In the genomic region with DNA sequence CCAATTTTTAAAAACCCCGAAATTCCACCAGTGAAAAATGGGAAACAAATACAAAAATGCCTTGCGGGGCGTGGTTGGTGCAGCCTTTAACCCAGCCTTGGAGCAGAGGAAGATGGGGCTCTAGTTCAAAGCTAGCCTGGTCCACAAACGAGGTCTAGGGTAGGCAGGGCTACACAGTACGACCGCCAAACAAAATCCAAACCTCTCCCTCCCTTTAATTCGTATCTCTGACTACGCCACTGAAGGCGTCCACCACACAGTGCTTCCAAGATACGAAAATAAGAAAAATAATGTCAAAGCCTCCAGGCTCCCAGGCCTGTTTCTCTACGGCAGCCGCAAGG, we compare ENCODE assay signal across 8 mouse cellular contexts. TPM values are rescaled to one million over a fixed set of nuclear protein-coding genes. Genes with fewer than 3 reads are reported as not detected.
A peak's percentile ranks its signal among the peaks of the same experiment; 100 is the strongest.
DNase-seq lines count a peak whose midpoint lies in the region; ATAC-seq and TF ChIP-seq lines count a peak whose summit lies in the region.

No protein-coding gene starts in this region.

- no peaks in the 10 kb centered on the region for H3K27me3 ChIP-seq in embryonic facial prominence, embryonic 11.5 days (ENCODE audit: control insufficient read depth, insufficient read depth, low read length)
- H3K27me3 ChIP-seq in intestine, embryonic 15.5 days (replicated peaks), result no peaks in the 10 kb centered on the region

- H3K9me3 ChIP-seq in embryonic facial prominence, embryonic 11.5 days (replicated peaks; ENCODE audit: control insufficient read depth, low read length), result no peaks in the 10 kb centered on the region
- no peaks in the 10 kb centered on the region for H3K9me3 ChIP-seq in intestine, embryonic 15.5 days

- WGBS in embryonic facial prominence, embryonic 11.5 days, result 0% methylated on average over 12 of the region's 12 CpGs
- WGBS in intestine, embryonic 15.5 days, result under 1% methylated on average over 12 of the region's 12 CpGs

- intact Hi-C loops in gastrocnemius, postnatal 14 days (cut with DNase I; ENCODE audit: low total_unique reads), result no loop called here

- ATAC-seq in embryonic facial prominence, embryonic 11.5 days (replicated peaks; ENCODE audit: insufficient number of reproducible peaks, low FRiP score, low TSS enrichment, low read depth), result peak; percentile 60
- peak; percentile 42 for ATAC-seq in intestine, embryonic 15.5 days
- 0 out of 2 replicates have a peak, but pooled peaks have one; percentile 10 for ATAC-seq in monocyte, adult 5-6 weeks (replicated peaks; ENCODE audit: insufficient number of reproducible peaks, low FRiP score, low TSS enrichment, poor library complexity, severe bottlenecking)

- peak overlapping the region; percentile 80 for H3K9ac ChIP-seq in embryonic facial prominence, embryonic 11.5 days (replicated peaks; ENCODE audit: low read length)
- H3K9ac ChIP-seq in intestine, embryonic 15.5 days, result peak overlapping the region; percentile 59

- no peak for TF ChIP-seq CTCF in layer of hippocampus, adult 2 months (conservative IDR thresholded peaks at IDR 0.05)

- H3K4me3 ChIP-seq in layer of hippocampus, adult 2 months, result peak overlapping the region; percentile 88
- H3K4me3 ChIP-seq in embryonic facial prominence, embryonic 11.5 days (ENCODE audit: low read depth, low read length), result peak overlapping the region; percentile 82
- H3K4me3 ChIP-seq in intestine, embryonic 15.5 days (replicated peaks), result peak overlapping the region; percentile 63

- no peak for DNase-seq in layer of hippocampus, adult 2 months (ENCODE audit: low spot score in 2 of 2)
- DNase-seq in layer of hippocampus, postnatal 14 days (ENCODE audit: low spot score in 2 of 2), result no peak
- no peak for DNase-seq in embryonic facial prominence, embryonic 11.5 days (ENCODE audit: low spot score)
- no peak for DNase-seq in cerebellum, postnatal 36 days
- no peak for DNase-seq in frontal cortex, adult 2 months (ENCODE audit: extremely low spot score in 1 of 2, low spot score in 1 of 2)
- DNase-seq in gastrocnemius, postnatal 14 days, result no peak

- H3K4me1 ChIP-seq in embryonic facial prominence, embryonic 11.5 days (ENCODE audit: control insufficient read depth, insufficient read depth, low read length), result no peaks in the 10 kb centered on the region
- peaks cover 6% of the 10 kb centered on the region; the same call in 1 of the 2 replicates for H3K4me1 ChIP-seq in intestine, embryonic 15.5 days (replicated peaks)

- H3K27ac ChIP-seq in layer of hippocampus, adult 2 months, result peak overlapping the region; percentile 87
- H3K27ac ChIP-seq in embryonic facial prominence, embryonic 11.5 days (replicated peaks; ENCODE audit: low read depth, low read length), result peak overlapping the region; percentile 73; the same call in 1 of the 2 replicates
- peak overlapping the region; percentile 81 for H3K27ac ChIP-seq in intestine, embryonic 15.5 days

- H3K4me2 ChIP-seq in embryonic facial prominence, embryonic 11.5 days (ENCODE audit: low read depth, low read length), result peak overlapping the region; percentile 45
- peak overlapping the region; percentile 52 for H3K4me2 ChIP-seq in intestine, embryonic 15.5 days (replicated peaks)

- H3K36me3 ChIP-seq in embryonic facial prominence, embryonic 11.5 days (replicated peaks; ENCODE audit: control insufficient read depth, insufficient read depth, low read depth, low read length), result 0 out of 2 replicates have a peak, but pooled peaks cover 2% of the 10 kb centered on the region
- H3K36me3 ChIP-seq in intestine, embryonic 15.5 days, result no peaks in the 10 kb centered on the region

RNA-seq across cellular contexts. Expression of gene Nvl, which starts 0.4 kb away (rescaled TPM):
- 10 to 100 TPM; 34.4 to 34.7 TPM for total RNA-seq in layer of hippocampus, adult 2 months (2021)
- total RNA-seq in layer of hippocampus, postnatal 14 days (2021), result 10 to 100 TPM; 26.2 to 30.1 TPM
- 36.3 and 40.9 TPM in 2 replicates for polyA plus RNA-seq in embryonic facial prominence, embryonic 11.5 days (2014; fragmentation: Nextera tagmentation; extraction: Ambion mirVana)
- polyA plus RNA-seq in intestine, embryonic 15.5 days (2015; fragmentation: Nextera tagmentation; extraction: Ambion mirVana), result 23.4 and 24.4 TPM in 2 replicates
- 14.4 to 23.4 TPM (median 16.9 TPM) in 3 replicates for total RNA-seq in monocyte, adult 5-6 weeks (2017)
- polyA plus RNA-seq in frontal cortex, adult 2 months (2012; rRNA removed), result 84.2 and 98.6 TPM in 2 replicates
- total RNA-seq in gastrocnemius, postnatal 14 days (2021), result 1 to 10 TPM; 8.3 to 8.7 TPM

RNA-seq across cellular contexts. Expression of gene Cnih4, which starts 0.9 kb away (rescaled TPM):
- 10 to 100 TPM; 23.3 to 27.7 TPM for total RNA-seq in layer of hippocampus, adult 2 months (2021)
- total RNA-seq in layer of hippocampus, postnatal 14 days (2021), result 10 to 100 TPM; 26.3 to 26.8 TPM
- polyA plus RNA-seq in embryonic facial prominence, embryonic 11.5 days (2014; fragmentation: Nextera tagmentation; extraction: Ambion mirVana), result 89.0 and 92.0 TPM in 2 replicates
- polyA plus RNA-seq in intestine, embryonic 15.5 days (2015; fragmentation: Nextera tagmentation; extraction: Ambion mirVana), result 134 and 147 TPM in 2 replicates
- 40.8 to 110 TPM (median 110 TPM) in 3 replicates for total RNA-seq in monocyte, adult 5-6 weeks (2017)
- 25.2 and 28.7 TPM in 2 replicates for polyA plus RNA-seq in frontal cortex, adult 2 months (2012; rRNA removed)
- total RNA-seq in gastrocnemius, postnatal 14 days (2021), result 10 to 100 TPM; 25.9 to 28.6 TPM

Comparison
In these comparisons a context has a peak if more than half of its experiments do, and no peak if none do; other contexts are left out.
1. ATAC-seq: peak in every context shown above with its lines; median percentile 60 in embryonic facial prominence, embryonic 11.5 days; 42 in intestine, embryonic 15.5 days; 10 in monocyte, adult 5-6 weeks.